Mouse (Mus musculus): ENCODE results near the gene Mdga2.

- TF ChIP-seq POLR2A (IDR thresholded peaks at IDR 0.05; ENCODE audit: borderline replicate concordance, control insufficient read depth, low read depth, low read length) (no peak), CTCF (IDR thresholded peaks at IDR 0.05; ENCODE audit: control insufficient read depth, insufficient read depth, low read length) (no peak)
These were observed 542.8 kb downstream of the Mdga2 start for GRCm38 (mm10) chr12:66679558-66679957.

Data from bone marrow, adult 2 months (tissue).